Mouse (Mus musculus) gastrocnemius, postnatal 36 days (tissue): ENCODE measurements around the gene Ndn. TPM values are rescaled to one million over a fixed set of nuclear protein-coding genes. Genes with fewer than 3 reads are reported as not detected.

Experiments
- total RNA-seq, 2 experiments: library from RNA; stranded (reverse); gene quantifications; 2 replicates each; pipeline ENCODE4 v1.2.3; 2021

Gene Ndn
- total RNA-seq, 2 experiments from 2014 or later = 4.4 to 5.2 TPM

Other genes starting within 250 kb of the Ndn start
- gene Magel2, start 30.4 kb downstream of the Ndn start, total RNA-seq = not detected
- gene Mkrn3, start 73.6 kb downstream of the Ndn start, total RNA-seq = under 1 TPM in 1 of 2 experiments, not detected in 1; 0.25 TPM
- gene Peg12, start 117.9 kb downstream of the Ndn start, total RNA-seq = under 1 TPM; 0.43 to 0.54 TPM